Mouse (Mus musculus) kidney, postnatal 25 days (tissue): ENCODE measurements around the gene Ccdc34.

Source experiments
- DNase-seq, 2 experiments: peaks; one replicate each; pipeline ENCODE4 v3.0.0; 2021; ENCODE audit warnings: mixed read lengths in 2 of 2

Ccdc34 gene

GRCm38 (mm10) chr2:110222793-110223192 is 205.2 kb downstream of the Ccdc34 start:
- DNase-seq, result no peak
